Mouse (Mus musculus): ENCODE data around the gene Sorl1. TPM values are rescaled to one million over a fixed set of nuclear protein-coding genes. Genes with fewer than 3 reads are reported as not detected.

Gene Sorl1
- polyA plus RNA-seq, 1 experiment, result under 0.01 TPM

- no peaks in the 10 kb centered on the region for H3K9me3 ChIP-seq (ENCODE audit: control insufficient read depth, low read length)
- no peaks in the 10 kb centered on the region for H3K36me3 ChIP-seq (ENCODE audit: control insufficient read depth)
- no peaks in the 10 kb centered on the region for H3K27me3 ChIP-seq (ENCODE audit: control insufficient read depth)
- H3K4me3 ChIP-seq (replicated peaks), result no peak overlapping the region
- no peaks in the 10 kb centered on the region for H3K4me1 ChIP-seq (ENCODE audit: control insufficient read depth)
- no peak for TF ChIP-seq TAL1 (IDR thresholded peaks at IDR 0.05; ENCODE audit: low read length)
- TF ChIP-seq GATA1 (IDR thresholded peaks at IDR 0.05; ENCODE audit: low read length), result no peak
Measured at GRCm38 (mm10) chr9:42100618-42101210, 23.4 kb downstream of the Sorl1 start.

DNA sequence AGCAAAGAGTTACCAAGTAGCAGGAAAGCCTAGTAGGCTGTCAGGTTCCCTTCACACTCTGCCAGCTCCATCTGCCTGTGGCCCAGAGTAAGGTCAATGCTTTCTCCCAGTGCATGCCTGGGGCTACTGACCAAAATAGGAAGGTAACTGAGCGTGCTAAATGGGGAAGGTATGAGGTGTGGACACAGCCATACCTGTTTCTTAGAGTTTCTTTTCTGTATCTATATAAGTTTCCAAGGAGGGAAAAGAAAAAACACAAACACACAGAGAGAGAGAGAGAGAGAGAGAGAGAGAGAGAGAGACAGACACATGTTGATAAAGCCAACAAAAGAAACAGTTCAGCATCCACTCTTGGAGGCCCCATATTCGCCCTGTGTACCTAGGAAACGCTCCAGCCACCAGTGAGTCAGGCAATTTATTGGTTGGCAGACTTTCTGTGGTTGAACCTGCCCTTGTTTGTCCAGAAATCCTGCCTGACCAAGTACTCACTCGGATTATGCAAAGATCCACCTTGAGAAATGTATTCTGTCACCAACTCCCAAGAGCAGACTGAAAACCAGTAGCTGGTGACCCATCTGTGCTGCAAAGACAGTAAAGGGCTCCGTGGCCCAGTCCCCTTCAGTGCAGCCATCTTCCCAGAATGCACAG is 25.5 kb downstream of the Sorl1 start:
- TF ChIP-seq TAL1 (IDR thresholded peaks at IDR 0.05; ENCODE audit: low read length) (no peak), GATA1 (IDR thresholded peaks at IDR 0.05; ENCODE audit: low read length) (no peak)
- Histone ChIP-seq H3K27me3 (ENCODE audit: control insufficient read depth) (no peaks in the 10 kb centered on the region), H3K4me1 (ENCODE audit: control insufficient read depth) (no peaks in the 10 kb centered on the region), H3K36me3 (ENCODE audit: control insufficient read depth) (no peaks in the 10 kb centered on the region), H3K9me3 (ENCODE audit: control insufficient read depth, low read length) (no peaks in the 10 kb centered on the region), H3K4me3 (replicated peaks) (no peak overlapping the region)

DNA sequence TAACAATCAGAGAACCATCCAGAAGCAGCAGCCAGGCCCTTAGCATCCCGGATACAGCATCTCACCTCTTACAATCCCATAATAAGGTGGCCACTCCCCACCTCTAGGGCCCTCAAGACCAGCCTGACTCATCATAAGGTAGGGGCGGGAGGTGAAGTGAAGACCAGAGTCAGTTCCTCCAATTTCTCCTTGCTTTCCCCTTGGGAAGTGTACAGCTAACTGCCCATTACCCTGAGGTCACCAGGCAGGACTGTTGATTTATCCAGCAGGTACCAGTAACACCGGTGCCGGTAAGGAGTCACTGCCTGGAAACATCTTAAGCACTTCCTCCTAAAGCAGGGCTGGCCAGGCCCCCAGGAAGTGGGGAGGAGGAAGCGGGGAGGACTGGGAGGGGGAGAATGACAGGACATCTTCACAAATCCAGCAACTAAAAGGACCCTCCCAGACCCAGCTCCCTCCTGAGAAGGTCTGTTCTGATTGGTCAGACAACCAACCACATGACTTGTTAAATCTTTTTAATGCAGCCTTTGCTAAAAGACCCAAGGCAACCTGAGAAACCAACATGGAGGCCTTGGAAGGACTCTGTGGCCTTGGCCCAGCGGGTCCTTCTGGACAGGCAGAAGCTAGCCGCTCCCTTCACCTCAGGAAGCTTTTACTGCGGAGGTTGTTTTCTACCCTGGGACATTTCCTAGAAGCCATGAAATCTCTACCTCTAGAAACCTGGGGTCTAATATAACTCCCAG is 26.2 kb downstream of the Sorl1 start:
- H3K27me3 ChIP-seq (ENCODE audit: control insufficient read depth), result no peaks in the 10 kb centered on the region
- H3K36me3 ChIP-seq (ENCODE audit: control insufficient read depth), result no peaks in the 10 kb centered on the region
- H3K4me3 ChIP-seq (replicated peaks), result no peak overlapping the region
- TF ChIP-seq TAL1 (IDR thresholded peaks at IDR 0.05; ENCODE audit: low read length), result no peak
- no peak for TF ChIP-seq GATA1 (IDR thresholded peaks at IDR 0.05; ENCODE audit: low read length)
- no peaks in the 10 kb centered on the region for H3K9me3 ChIP-seq (ENCODE audit: control insufficient read depth, low read length)
- H3K4me1 ChIP-seq (ENCODE audit: control insufficient read depth), result no peaks in the 10 kb centered on the region

GRCm38 (mm10) chr9:42097006-42097730 is 26.9 kb downstream of the Sorl1 start:
- TF ChIP-seq GATA1 (IDR thresholded peaks at IDR 0.05; ENCODE audit: low read length) (no peak), TAL1 (IDR thresholded peaks at IDR 0.05; ENCODE audit: low read length) (no peak)
- no peaks in the 10 kb centered on the region for H3K36me3 ChIP-seq (ENCODE audit: control insufficient read depth)
- H3K4me3 ChIP-seq (replicated peaks), result no peak overlapping the region

DNA sequence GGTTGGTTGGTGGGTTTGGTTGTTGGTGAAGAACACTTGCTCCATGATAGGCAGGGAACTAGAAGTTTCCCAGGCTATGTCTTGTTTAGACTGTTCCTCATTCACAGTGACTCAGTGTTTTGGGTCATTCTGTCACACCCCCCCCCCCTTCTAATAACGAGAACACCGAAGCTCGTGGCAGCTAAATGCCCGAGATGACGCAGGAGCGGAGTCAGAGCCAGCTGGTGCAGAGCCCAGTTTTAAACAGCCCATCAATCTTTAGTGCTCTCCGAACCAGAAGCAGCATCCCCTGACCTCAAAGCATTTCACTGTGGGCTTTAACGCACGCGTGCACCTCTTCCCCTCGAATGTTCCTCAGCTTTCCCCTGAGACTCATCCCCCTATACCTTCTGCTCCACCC is 29.3 kb downstream of the Sorl1 start:
- Histone ChIP-seq H3K36me3 (ENCODE audit: control insufficient read depth) (no peaks in the 10 kb centered on the region), H3K9me3 (ENCODE audit: control insufficient read depth, low read length) (no peaks in the 10 kb centered on the region), H3K27me3 (ENCODE audit: control insufficient read depth) (no peaks in the 10 kb centered on the region), H3K4me1 (ENCODE audit: control insufficient read depth) (no peaks in the 10 kb centered on the region), H3K4me3 (replicated peaks) (no peak overlapping the region)
- no peak for TF ChIP-seq GATA1 (IDR thresholded peaks at IDR 0.05; ENCODE audit: low read length)
- TF ChIP-seq TAL1 (IDR thresholded peaks at IDR 0.05; ENCODE audit: low read length), result no peak

More at GRCm38 (mm10) chr9:42097006-42097730, 26.9 kb downstream of the Sorl1 start:
- no peaks in the 10 kb centered on the region for H3K4me1 ChIP-seq (ENCODE audit: control insufficient read depth)
- no peaks in the 10 kb centered on the region for H3K9me3 ChIP-seq (ENCODE audit: control insufficient read depth, low read length)
- H3K27me3 ChIP-seq (ENCODE audit: control insufficient read depth), result no peaks in the 10 kb centered on the region

GRCm38 (mm10) chr9:42094028-42094551 is 30.0 kb downstream of the Sorl1 start:
- no peaks in the 10 kb centered on the region for H3K9me3 ChIP-seq (ENCODE audit: control insufficient read depth, low read length)
- TF ChIP-seq GATA1 (IDR thresholded peaks at IDR 0.05; ENCODE audit: low read length) (no peak), TAL1 (IDR thresholded peaks at IDR 0.05; ENCODE audit: low read length) (no peak)
- no peaks in the 10 kb centered on the region for H3K4me1 ChIP-seq (ENCODE audit: control insufficient read depth)
- no peak overlapping the region for H3K4me3 ChIP-seq (replicated peaks)
- H3K27me3 ChIP-seq (ENCODE audit: control insufficient read depth), result no peaks in the 10 kb centered on the region
- no peaks in the 10 kb centered on the region for H3K36me3 ChIP-seq (ENCODE audit: control insufficient read depth)

- no peak overlapping the region for H3K4me3 ChIP-seq (replicated peaks)
- H3K36me3 ChIP-seq (ENCODE audit: control insufficient read depth), result no peaks in the 10 kb centered on the region
- no peaks in the 10 kb centered on the region for H3K27me3 ChIP-seq (ENCODE audit: control insufficient read depth)
- H3K4me1 ChIP-seq (ENCODE audit: control insufficient read depth), result no peaks in the 10 kb centered on the region
- no peaks in the 10 kb centered on the region for H3K9me3 ChIP-seq (ENCODE audit: control insufficient read depth, low read length)
- TF ChIP-seq TAL1 (IDR thresholded peaks at IDR 0.05; ENCODE audit: low read length) (no peak), GATA1 (IDR thresholded peaks at IDR 0.05; ENCODE audit: low read length) (no peak)
Measured at GRCm38 (mm10) chr9:42092749-42093148, 31.3 kb downstream of the Sorl1 start.

- TF ChIP-seq TAL1 (IDR thresholded peaks at IDR 0.05; ENCODE audit: low read length) (no peak), GATA1 (IDR thresholded peaks at IDR 0.05; ENCODE audit: low read length) (no peak)
- Histone ChIP-seq H3K4me1 (ENCODE audit: control insufficient read depth) (no peaks in the 10 kb centered on the region), H3K27me3 (ENCODE audit: control insufficient read depth) (no peaks in the 10 kb centered on the region), H3K4me3 (replicated peaks) (no peak overlapping the region), H3K36me3 (ENCODE audit: control insufficient read depth) (no peaks in the 10 kb centered on the region), H3K9me3 (ENCODE audit: control insufficient read depth, low read length) (no peaks in the 10 kb centered on the region)
Measured at GRCm38 (mm10) chr9:42091561-42091960, 32.5 kb downstream of the Sorl1 start.
